Mouse (Mus musculus) fibroblast of lung, adult 2 months (primary cell): ENCODE results near the gene Lrrc49.

ENCODE experiments used
- DNase-seq: peaks from one replicate; pipeline ENCODE4 v3.0.0-alpha.2; 2011; ENCODE audit warnings: low read depth

Lrrc49 gene

DNA sequence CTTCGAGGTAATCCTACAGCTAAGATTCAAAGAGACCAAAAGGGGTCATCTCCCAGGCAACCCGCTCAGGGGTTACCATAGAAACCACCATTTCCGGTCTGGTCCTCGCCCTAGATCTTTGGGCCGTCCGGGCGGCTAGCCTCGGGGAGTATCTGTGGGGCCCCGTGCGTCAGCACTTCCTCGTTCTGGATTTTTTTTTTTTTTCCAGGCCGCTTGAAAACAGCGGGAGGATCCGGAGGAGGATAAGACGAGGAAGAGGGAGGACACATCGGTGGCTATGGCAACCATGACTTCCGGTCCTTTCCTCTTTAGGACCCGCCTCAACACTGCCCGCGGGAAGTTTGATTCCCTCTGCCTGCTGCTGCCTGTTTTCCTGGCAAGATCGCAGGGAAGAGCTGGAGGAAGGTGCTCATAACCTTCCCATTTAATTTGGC lies at the start of gene Lrrc49:
Gene Lrrc49, minus strand, starts transcription at position 268 of the 434 bp plus-strand sequence.
- peak; percentile 65 for DNase-seq

DNA sequence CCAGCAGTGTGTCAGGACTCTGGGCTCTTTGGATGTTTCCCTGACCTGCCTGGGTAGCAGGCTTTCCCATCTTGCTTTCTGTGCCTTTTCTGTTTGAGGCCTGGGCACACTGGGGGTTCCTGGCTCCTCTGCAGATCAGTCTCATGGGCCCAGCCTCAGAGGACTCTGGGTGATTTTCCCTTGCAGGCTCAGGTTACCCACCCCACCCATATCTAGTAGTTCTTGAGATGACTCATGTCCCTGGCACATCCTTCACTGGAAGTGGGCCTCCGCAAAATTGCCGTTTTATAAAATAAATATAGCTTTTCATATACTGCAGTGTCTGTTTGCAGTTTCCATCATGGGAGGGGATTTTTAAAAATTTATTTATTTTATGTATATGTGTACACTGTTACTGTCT lies 46.4 kb upstream of the Lrrc49 start:
- no peak for DNase-seq

DNA sequence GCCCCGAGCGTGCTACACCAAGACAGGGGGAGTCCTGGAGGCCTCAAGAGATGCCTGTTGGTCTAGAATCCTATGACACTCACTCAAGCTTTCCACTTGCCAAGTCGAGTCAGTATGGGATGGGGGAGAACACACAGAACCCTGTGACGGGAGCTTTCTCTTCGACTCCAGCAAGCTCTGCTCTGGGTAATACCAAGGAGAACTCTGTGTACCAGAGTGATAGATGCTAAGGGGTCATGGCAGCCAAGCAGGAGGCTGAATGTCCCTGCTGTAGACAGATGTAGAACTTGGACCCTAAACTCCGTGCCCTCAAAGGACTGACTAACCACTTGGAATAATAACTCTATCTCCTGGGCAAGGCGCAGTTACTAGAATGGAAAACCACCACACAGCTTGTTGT lies 37.0 kb upstream of the Lrrc49 start:
- DNase-seq = no peak

DNA sequence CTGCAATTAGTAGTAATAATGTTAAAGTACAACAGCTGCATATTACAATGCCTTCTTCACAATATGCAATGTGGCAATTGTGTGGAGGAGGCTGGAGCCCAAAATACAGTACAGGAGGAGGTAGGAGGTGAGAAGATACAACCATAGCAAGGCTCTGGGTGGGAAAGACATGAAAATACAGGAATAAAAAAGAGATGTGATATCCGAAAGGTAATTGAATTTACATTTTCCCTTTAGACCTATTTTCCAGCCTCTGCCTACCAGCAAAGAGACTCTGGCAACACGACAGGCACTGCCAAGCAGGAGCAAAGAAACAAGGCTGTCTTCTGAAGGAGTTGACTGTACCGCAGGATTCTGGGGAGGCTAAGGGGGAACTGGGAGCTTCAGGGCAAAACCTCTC lies 31.7 kb upstream of the Lrrc49 start:
- no peak for DNase-seq

DNA sequence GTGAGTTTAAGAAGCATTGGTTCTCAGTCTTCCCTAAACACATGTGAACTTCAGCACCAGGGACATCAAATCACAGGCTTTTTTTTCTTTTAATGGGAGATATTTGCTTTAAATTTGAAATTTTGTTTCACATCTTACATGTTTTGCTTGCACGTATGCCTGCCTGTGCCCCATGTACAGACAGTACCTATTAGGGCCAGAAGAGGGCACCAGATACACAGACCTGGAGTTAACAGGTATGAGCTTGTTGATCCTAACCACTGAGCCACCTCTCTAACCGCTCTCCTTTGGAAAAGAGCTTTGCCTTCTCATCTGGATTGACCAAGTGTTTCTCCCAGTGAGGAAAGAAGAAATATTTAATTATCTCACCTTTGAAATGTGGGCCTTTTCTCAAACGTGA lies 30.3 kb upstream of the Lrrc49 start:
- peak; percentile 71 for DNase-seq

DNA sequence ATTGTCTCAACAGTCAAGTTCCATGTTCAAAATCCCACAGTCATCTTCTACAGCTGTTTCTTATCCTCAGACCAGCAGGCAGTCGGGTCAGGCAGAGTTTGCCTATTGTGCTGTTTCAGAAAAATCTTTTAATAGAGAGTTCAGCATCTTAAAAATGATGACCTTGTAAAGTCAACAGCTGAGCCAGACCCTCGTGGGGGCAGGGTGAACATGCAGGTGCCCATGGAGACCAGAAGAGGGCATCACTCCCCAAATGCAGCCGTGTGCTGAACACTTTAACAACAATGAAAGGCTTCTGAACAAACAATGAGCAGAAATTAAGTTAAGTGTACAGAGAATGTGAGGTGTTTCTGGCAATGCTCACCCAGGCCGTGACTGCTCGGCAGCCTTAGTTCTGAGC lies 27.9 kb upstream of the Lrrc49 start:
- DNase-seq = no peak

DNA sequence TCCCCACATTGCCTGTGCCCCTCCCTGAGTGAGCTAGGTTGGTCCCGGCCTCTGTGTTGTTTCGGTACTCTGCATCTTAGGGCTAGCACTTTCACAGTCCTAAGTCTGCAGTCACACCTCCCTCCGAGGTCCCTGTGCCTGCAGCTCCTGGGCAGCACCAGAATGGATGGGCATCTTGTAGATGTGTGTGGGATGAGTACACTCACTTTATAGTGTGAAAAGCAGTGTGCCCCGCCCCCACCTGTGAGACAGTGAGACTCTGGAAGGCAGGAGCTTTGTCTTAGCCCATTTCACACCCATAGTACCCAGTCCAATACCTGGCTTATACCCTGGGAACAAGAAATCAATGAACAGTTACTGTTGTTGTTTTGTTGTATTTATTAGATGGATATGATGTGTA lies 27.3 kb upstream of the Lrrc49 start:
- no peak for DNase-seq

DNA sequence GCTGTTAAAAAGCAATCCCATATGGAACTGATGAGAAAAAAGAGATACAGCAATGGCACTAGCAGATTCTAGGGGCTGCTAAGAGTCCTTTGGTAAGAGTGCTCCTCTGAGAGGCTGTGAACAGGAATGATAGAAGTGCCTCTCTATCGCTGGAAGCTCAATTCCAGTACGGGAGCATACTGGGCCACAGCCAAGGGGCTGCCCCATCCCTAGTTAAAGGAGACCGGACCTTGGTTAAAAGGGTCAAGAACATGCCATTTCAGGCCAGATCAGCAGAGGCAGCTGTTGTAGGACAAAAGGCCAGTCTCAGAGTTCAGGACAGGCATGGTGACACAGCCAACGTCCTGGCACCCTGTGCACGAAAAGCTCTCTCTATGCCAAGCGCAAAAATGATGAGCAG lies 26.2 kb upstream of the Lrrc49 start:
- DNase-seq = no peak

DNA sequence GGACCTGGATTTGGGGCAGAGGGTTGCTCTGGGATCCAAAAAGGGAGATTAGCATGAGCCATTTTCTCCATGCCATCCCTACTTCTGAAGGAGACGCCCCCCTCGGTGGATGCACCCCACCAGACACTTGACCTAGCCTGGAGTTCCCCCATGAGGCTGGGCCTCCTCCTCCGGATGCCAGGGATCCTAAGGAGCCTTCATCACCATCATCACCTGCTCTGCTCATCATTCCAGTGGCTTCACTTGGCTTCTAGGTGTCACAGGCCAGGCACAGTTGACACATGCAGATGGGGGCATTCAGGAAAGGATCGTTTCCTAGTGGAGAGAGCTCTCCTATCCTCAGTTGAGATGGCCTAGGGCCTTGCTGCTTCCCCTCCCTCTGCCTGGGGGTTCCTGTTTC lies 25.7 kb upstream of the Lrrc49 start:
- DNase-seq = no peak

DNA sequence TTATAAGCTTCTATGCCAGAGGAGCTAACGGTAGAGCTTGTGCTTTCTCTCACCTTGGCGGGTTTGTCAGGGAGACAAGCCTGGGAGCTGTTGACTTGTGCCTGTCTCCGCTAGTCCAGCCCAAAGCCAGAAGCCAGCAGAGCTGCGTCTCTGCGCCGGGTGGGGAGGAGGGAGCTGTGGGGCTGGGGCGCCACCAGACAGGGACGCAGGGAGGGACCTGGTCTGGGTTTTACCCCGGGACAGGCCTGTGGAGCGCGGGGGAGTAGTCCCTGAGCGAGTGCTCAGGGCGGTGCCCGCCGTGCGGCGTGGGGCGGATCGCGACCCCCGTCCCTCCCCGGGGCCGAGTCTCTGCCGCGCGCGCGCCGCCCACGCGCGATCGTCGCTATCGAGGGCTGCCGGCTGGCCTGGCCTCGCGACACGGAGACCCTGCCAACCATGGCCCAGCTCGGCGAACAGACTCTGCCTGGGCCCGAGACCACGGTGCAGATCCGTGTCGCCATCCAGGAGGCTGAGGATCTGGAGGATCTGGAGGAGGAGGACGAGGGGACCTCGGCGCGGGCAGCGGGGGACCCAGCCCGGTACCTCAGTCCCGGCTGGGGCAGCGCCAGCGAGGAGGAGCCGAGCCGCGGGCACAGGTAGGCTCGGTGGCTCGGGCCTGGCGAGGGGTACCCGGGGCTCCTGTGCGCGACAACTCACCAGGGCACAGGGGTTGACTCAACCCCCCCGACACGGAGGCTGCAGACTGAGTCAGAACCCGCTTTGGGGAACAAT lies 25.0 kb upstream of the Lrrc49 start, which contains the start of gene Larp6:
Gene Larp6, plus strand, starts transcription at position 219 of the 771 bp plus-strand sequence.
- no peak for DNase-seq

DNA sequence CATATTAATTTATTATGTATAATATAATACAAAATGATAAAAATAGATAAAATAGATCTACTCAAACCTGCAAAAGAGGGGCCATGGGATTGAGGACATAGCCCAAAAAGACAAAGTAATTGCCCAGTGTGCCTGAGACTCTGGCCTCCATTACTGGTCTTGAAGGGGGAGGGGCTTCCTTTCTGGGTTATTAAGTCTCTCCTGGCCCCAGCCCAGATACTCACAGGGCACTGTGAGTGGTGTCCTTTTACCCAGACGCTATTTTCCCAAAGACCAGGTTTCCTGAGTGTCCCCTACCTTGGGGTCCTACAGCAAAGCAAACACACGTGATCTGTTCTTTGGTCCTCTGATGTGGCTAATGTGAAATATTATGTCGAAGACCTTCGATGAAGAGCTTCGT lies 24.1 kb upstream of the Lrrc49 start:
- DNase-seq = no peak

DNA sequence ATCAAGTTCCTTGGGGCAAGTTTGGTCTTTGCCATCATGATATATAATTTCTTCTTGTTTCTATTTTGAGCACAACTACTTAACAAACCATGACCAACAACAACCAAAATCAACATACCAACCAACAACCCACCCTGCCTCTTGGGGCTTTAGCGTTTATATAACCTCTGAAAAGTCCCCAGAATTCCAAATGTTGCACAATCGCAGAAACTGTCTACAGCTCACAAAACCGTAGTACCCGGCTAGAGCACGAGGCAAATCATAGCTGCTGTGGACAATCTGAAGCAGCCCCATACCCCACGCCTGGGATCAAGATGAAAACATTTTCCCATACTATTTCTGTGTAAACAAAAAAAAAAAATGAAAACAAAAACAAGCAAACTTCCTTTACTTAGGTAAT lies 21.8 kb upstream of the Lrrc49 start:
- DNase-seq = no peak

DNA sequence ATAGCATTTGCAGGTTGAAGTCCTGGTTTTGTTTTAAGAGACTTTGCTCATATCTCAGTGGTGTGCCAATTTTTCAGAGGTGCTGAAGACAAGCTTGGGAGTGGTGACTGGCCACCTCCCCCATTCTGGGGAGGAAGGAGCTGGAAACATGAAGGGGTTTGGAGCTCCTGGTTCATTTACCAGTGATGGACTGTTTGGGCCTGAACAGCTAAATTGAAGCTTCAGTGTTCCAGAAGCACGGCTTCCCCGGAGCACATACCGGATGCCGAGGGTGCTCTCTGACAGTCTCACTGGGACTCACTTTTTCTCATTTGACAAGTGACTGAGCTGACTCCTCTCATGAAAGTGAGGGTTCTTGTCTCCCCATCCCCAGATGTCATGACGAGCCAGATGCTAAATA lies 20.6 kb upstream of the Lrrc49 start:
- no peak for DNase-seq

DNA sequence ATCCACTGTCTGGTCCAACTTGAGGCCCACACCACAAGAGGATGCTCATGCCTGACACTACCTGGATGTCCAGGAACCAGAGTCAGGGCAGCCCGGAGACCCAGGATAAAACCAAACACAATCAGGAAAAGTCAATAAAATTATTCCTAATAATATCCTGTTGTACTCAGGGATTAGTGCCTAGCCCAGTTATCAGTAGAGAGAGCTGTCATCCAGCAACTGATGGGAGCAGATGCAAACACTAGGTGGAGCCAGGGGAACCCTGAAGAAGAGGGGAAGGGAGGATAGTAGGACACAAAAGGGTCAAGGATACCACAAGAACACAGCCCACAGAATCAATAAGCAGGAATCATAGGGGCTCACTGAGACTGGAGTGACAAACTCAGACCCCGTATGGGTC lies 19.6 kb upstream of the Lrrc49 start:
- DNase-seq = no peak

DNA sequence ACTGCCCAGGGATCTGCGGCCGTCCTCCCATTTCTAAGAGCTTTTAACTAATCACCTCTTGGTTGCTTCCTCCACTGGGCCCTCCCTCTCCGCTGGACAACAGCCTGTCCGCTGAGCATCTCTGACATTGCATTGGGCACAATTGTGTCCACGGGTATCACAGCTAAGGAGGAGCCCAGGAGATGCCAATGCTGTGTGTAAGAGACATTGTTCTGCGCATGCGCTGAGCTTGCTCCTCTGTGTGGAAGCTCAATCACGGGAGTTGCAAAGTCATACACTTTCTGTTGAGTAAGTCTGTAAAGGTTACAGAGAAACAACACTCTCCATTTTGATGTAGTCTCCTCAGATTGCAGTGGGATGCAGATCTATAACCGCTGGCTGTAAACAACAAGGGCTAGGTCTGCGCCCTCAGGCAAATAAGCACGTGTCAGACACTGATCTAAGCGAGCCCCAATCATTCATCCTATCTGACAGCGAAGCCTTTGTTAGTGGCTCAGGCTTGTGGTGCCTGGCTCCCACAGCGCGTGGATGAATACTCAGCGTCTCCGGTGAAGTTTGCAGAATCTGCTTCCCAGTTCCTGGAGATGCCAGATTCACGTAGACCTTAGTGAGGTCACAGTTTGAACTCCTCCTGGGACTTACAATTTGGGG lies 11.7 kb upstream of the Lrrc49 start:
- no peak for DNase-seq

DNA sequence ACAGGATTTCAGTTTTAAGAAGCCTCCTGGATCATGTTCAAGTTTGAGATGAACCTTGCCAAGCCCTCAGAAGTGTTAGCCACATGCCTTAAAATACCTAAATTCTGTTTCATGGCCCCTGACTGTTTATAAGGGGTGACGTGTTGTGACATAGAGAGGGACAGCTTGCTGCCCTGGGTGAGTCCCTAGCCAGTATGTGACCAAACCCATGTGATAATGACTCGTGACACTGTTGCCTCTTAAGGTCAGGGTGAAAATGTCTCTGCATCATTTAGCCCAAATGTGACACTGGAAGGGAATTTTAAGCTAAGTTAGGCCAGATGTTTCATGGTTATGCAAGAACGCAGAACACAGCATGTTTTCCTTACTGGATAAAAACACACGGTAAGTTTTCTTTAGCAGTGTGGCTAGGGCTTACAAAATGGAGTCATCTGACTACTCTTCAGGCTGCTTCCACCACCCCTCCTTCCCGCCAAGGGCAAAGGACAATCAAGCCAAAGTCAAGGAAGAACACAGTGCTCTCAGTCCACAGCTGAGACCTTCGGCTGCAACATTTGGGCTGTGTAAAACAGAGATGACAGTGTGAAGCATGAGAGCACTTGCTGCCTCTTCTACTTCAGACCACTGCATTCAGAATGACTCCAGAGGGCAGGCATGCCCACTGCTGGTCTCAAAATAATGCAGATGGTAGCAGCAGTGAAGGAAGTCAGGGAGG lies 8.5 kb upstream of the Lrrc49 start:
- DNase-seq = peak; percentile 66

DNA sequence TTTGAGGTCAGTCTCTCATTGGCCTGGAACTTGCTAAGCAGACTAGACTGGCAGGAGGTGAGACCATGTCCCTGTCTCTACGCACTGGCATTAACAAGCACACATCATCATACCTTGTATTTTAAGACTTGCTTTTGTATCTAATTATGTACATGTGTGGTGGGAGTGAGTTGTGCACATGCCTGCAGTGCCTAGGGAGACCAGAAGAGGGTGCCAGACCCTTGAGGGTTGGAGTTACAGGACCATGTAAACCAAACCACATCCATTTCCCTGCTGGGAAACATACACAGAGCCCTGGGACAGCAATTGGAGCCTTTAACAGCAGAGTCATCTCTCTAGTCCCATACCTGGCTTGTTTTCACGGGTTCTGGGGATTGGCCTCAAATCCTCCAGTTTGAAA lies 6.0 kb upstream of the Lrrc49 start:
- no peak for DNase-seq

DNA sequence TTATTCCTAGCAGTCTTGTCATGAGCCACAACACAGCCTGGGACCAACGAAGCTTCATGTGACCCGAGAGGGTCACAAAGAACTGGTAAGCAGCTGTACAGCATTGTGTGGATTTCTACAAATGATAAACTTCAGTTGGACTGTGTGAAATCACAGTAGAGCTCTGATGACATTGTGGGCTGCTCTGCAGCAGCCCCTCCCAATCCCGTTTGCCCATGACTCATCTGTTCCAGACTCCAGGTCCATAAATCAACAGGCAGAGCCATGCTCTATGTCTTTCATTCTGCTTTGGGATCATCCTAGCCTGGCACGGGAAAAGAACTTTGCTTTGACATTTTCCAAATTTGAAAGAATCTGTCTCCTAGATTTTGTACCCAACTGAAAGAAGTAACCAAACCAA lies 4.7 kb upstream of the Lrrc49 start:
- no peak for DNase-seq

DNA sequence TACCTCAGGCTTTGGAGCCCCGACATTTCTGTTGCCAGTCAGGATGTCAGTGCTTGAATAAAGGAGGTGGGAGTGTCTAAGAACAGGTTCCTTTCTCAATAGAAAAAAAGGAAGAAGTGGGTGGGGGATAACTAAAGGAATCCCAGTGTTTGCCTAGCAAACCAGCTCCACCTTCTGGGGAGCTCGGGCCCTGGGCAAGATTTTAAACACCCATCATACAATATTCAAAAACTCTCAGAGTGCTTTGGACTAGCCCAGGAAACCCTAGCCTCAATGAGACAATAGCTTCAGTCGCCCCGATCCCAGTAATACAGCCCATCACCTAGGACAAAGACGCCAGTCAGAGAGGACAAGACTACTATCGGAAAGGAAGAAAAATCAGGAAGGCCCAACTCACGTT lies 543 bp downstream of the Lrrc49 start:
- no peak for DNase-seq

DNA sequence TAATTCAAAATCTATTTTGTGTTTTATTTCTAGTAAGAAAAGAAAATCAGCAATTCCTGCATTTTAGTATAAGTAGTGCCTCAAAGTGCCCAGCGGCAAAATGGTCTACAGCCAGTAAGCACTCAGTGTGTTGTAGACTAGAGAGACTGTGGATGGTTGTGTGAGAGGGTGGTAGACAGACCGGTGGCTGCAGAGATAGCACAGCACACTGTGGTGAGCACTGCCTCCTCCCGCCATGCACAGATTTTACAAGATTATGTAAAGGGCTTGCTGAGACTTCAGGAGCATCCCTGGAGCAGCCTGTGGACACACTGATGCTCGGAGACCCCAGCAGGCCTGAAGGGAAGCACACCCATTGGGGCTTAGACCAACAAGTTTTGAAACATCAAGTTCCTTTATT lies 5.2 kb downstream of the Lrrc49 start:
- DNase-seq = no peak

DNA sequence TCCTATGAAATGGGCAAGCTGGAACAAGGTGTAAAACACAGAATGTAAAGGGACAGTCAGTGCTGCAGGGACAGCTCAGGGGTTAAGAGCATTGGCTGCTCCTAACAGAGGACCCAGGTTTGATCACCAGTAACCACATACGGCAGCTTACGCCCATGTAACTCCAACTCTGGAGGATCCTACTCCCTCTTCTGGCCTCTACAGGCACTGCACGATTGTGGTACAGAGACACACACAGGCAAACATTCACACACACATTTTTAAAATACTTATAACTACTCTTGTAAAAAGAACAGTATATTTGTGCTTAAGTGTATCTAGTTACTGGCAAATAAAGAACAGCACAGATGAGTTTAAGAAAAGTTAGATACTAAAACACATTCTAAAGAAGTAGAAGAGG lies 7.0 kb downstream of the Lrrc49 start:
- no peak for DNase-seq

DNA sequence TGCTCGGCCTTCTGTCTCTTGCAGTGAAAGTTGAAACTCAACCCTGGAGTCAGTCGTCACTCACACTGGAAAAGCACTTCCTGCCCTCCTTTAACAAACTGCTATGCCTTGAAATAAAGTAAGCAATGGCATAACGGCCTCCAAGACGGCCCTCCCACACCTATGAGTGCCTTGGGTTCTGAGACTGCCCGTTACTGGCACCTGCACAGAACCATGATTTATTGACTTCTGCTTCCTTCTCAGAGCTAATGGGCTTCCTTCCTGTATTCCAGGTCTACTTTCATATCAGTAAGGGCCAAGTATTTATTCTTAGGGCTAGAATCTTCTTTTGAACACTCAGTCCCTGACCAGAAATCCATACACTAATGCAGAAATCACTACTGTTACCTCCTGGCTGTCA lies 9.0 kb downstream of the Lrrc49 start:
- DNase-seq = no peak

DNA sequence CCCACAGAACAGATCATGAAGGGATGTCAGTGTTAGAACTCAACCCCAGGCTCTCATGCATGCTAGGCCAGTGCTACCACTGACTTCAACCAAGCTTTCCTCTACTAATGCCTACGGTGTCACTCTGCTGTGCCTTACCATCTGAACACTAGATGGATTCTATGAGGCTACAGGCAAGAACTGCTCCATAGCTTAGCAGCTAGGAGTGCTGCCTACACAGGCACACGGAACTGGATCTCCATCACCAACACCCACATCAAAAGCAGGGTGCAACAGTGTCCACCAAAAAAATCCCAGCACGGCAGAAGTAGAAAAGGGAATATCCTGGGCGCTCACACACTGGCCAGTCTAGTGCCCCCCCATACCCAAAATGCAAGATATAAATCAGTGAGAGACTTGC lies 11.5 kb downstream of the Lrrc49 start:
- no peak for DNase-seq
